Mouse (Mus musculus) E14TG2a.4 (cell line): ENCODE data around the gene Gm45521.
A peak's percentile ranks its signal among the peaks of the same experiment; 100 is the strongest.

ENCODE experiments used
- H3K27me3 ChIP-seq: 2 replicates; pipeline ENCODE4 v1.6.1; 2014; ENCODE audit warnings: low read length, control low read depth; ENCODE audit not compliant: insufficient read depth
- H3K36me3 ChIP-seq: 2 replicates; pipeline ENCODE4 v1.6.1; 2014; ENCODE audit warnings: low read length, control low read depth; ENCODE audit not compliant: insufficient read depth
- H3K4me1 ChIP-seq: replicated peaks from 2 replicates; pipeline ENCODE4 v1.6.1; 2014; ENCODE audit warnings: low read depth, low read length, control low read depth
- H3K4me3 ChIP-seq: replicated peaks from 2 replicates; pipeline ENCODE4 v1.5.1; 2014; ENCODE audit warnings: mild to moderate bottlenecking, low read length
- H3K9me3 ChIP-seq: 2 replicates; pipeline ENCODE4 v1.6.1; 2014; ENCODE audit warnings: low read length, control low read depth
- CTCF ChIP-seq: conservative IDR thresholded peaks from 2 replicates; pipeline ENCODE4 v1.5.1; 2014; ENCODE audit warnings: low read length
- NANOG ChIP-seq: IDR thresholded peaks from 2 replicates; pipeline ENCODE4 v1.6.1; 2014; ENCODE audit warnings: borderline replicate concordance, low read length, mixed read lengths
- POU5F1 ChIP-seq: IDR thresholded peaks from 2 replicates; pipeline ENCODE4 v1.6.1; 2014; ENCODE audit warnings: low read length, borderline replicate concordance

Gene Gm45521

GRCm38 (mm10) chr14:7944349-7945039 is 12.6 kb upstream of the Gm45521 start:
- peaks cover 79% of the 10 kb centered on the region for H3K36me3 ChIP-seq
- no peaks in the 10 kb centered on the region for H3K9me3 ChIP-seq
- H3K27me3 ChIP-seq, result no peaks in the 10 kb centered on the region
- H3K4me3 ChIP-seq, result no peak overlapping the region
- peaks cover 69% of the 10 kb centered on the region for H3K4me1 ChIP-seq
- TF ChIP-seq POU5F1 (no peak), CTCF (peak; percentile 36), NANOG (no peak)

DNA sequence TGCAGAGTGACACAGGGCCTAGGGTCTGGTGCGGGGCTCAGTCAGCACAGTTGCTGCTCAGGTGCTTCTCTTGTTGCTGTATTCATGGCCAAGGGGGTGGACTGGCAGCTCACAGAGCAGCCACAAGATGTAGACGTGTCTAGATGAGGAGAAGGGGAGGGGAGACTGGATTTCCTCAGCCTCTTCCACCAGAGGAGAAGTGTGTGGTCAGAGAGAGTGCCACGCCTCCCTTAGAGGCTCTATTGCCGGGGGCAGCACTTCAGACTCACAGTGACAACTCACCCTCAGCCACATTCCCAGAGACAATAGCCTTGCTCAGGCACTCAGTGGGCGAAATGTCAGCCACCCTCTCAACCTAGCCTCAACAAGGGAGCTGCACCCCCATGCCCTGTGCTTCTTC is 11.8 kb upstream of the Gm45521 start:
- Histone ChIP-seq H3K27me3 (no peaks in the 10 kb centered on the region), H3K36me3 (peaks cover 80% of the 10 kb centered on the region), H3K4me1 (peaks cover 66% of the 10 kb centered on the region), H3K9me3 (no peaks in the 10 kb centered on the region), H3K4me3 (no peak overlapping the region)
- TF ChIP-seq CTCF (no peak), POU5F1 (no peak), NANOG (no peak)

DNA sequence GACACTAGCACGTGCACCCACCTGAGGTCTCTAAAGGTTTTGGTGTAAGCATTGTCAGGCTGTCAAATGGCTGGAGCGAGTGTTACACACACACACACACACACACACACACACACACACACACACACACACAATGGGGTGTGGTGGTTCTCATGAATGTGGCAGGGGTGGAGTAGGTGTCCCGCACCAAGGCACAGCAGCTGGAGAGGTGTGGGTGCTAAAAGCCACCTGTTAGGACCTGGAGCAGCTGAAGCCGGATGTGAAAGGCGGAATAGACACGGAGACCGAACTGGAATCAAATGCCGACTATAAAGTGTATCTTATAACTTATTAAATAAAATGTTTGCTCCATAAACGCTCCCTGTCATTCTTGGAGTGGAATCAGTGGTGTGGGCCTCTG is 5.9 kb upstream of the Gm45521 start:
- no peak overlapping the region; the same call in 1 of the 2 replicates for H3K4me3 ChIP-seq
- no peaks in the 10 kb centered on the region for H3K27me3 ChIP-seq
- TF ChIP-seq CTCF (no peak), POU5F1 (no peak), NANOG (no peak)
- peaks cover 67% of the 10 kb centered on the region for H3K4me1 ChIP-seq
- H3K9me3 ChIP-seq, result no peaks in the 10 kb centered on the region
- H3K36me3 ChIP-seq, result peaks cover 52% of the 10 kb centered on the region

GRCm38 (mm10) chr14:7952610-7953254 is 4.4 kb upstream of the Gm45521 start:
- TF ChIP-seq NANOG, result no peak
- no peak for TF ChIP-seq POU5F1
- no peak for TF ChIP-seq CTCF
- Histone ChIP-seq H3K36me3 (peaks cover 39% of the 10 kb centered on the region), H3K27me3 (no peaks in the 10 kb centered on the region), H3K9me3 (no peaks in the 10 kb centered on the region), H3K4me3 (peak overlapping the region; percentile 56), H3K4me1 (peaks cover 82% of the 10 kb centered on the region)

- Histone ChIP-seq H3K4me1 (peaks cover 89% of the 10 kb centered on the region), H3K27me3 (no peaks in the 10 kb centered on the region), H3K36me3 (peaks cover 29% of the 10 kb centered on the region), H3K9me3 (no peaks in the 10 kb centered on the region), H3K4me3 (0 out of 2 replicates have a peak overlapping the region, but pooled peaks have one; percentile 29)
- TF ChIP-seq CTCF (no peak), POU5F1 (no peak), NANOG (no peak)
These were observed 3.0 kb upstream of the Gm45521 start for GRCm38 (mm10) chr14:7954071-7954471.

- H3K9me3 ChIP-seq, result no peaks in the 10 kb centered on the region
- no peak for TF ChIP-seq POU5F1
- no peak for TF ChIP-seq NANOG
- TF ChIP-seq CTCF, result no peak
- H3K36me3 ChIP-seq, result peaks cover 15% of the 10 kb centered on the region
- H3K27me3 ChIP-seq, result no peaks in the 10 kb centered on the region
- peaks cover 94% of the 10 kb centered on the region for H3K4me1 ChIP-seq
- H3K4me3 ChIP-seq, result no peak overlapping the region
These were observed 661 bp upstream of the Gm45521 start for GRCm38 (mm10) chr14:7956427-7956826.

GRCm38 (mm10) chr14:7960616-7961015 is 3.5 kb downstream of the Gm45521 start:
- Histone ChIP-seq H3K4me3 (0 out of 2 replicates have a peak overlapping the region, but pooled peaks have one; percentile 13), H3K27me3 (no peaks in the 10 kb centered on the region)
- TF ChIP-seq POU5F1, result no peak
- no peak for TF ChIP-seq NANOG
- TF ChIP-seq CTCF, result peak; percentile 46

GRCm38 (mm10) chr14:7961714-7962113 is 4.6 kb downstream of the Gm45521 start:
- peaks cover 76% of the 10 kb centered on the region for H3K4me1 ChIP-seq
- no peak for TF ChIP-seq NANOG
- no peak for TF ChIP-seq CTCF
- TF ChIP-seq POU5F1, result no peak
- peaks cover 36% of the 10 kb centered on the region for H3K36me3 ChIP-seq

More at GRCm38 (mm10) chr14:7960616-7961015, 3.5 kb downstream of the Gm45521 start:
- H3K9me3 ChIP-seq, result no peaks in the 10 kb centered on the region
- H3K4me1 ChIP-seq, result peaks cover 86% of the 10 kb centered on the region
- peaks cover 36% of the 10 kb centered on the region for H3K36me3 ChIP-seq

DNA sequence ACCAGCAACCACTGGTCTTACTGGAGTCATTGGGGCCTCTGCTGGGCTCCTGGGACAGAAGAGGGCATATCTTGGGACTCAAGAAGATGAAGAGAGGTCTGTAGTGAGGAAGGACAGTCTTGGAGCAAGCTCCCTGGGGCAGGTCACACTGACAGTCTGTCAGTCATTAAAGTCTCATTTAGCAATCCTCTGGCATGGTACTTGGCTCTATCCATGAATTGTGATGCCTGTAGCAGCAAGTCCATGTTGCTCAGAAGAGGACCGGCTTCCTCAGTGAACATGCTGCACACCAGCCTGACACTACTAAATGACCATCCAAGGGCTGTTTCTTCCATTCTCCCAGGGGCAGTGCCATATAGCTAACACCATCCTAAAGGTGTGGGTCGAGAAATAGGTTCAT is 5.5 kb downstream of the Gm45521 start:
- Histone ChIP-seq H3K9me3 (no peaks in the 10 kb centered on the region), H3K4me1 (peaks cover 67% of the 10 kb centered on the region), H3K4me3 (no peak overlapping the region), H3K36me3 (peaks cover 36% of the 10 kb centered on the region), H3K27me3 (no peaks in the 10 kb centered on the region)
- no peak for TF ChIP-seq POU5F1
- TF ChIP-seq CTCF, result no peak
- TF ChIP-seq NANOG, result no peak

More at GRCm38 (mm10) chr14:7961714-7962113, 4.6 kb downstream of the Gm45521 start:
- Histone ChIP-seq H3K4me3 (no peak overlapping the region), H3K27me3 (no peaks in the 10 kb centered on the region), H3K9me3 (no peaks in the 10 kb centered on the region)
